Mouse (Mus musculus) neural tube, embryonic 10.5 days (tissue): Measurements from ENCODE around the gene Fbxl2.

Source experiments
- DNase-seq: peaks from one replicate; pipeline ENCODE4 v3.0.0-alpha.2; 2017; ENCODE audit warnings: low spot score; ENCODE audit errors: extremely low spot score

The Fbxl2 gene

GRCm38 (mm10) chr9:113974945-113975344 lies 71.0 kb downstream of the Fbxl2 start:
- no peak for DNase-seq

- DNase-seq, result no peak
Measured at GRCm38 (mm10) chr9:113973857-113974256, 72.1 kb downstream of the Fbxl2 start.

GRCm38 (mm10) chr9:113971615-113972014 lies 74.4 kb downstream of the Fbxl2 start:
- DNase-seq, result no peak

GRCm38 (mm10) chr9:113970041-113970440 lies 76.0 kb downstream of the Fbxl2 start:
- DNase-seq, result no peak

- DNase-seq, result no peak
Measured at GRCm38 (mm10) chr9:113969399-113969798, 76.6 kb downstream of the Fbxl2 start.

- DNase-seq, result no peak
Measured at GRCm38 (mm10) chr9:113968967-113969366, 77.0 kb downstream of the Fbxl2 start.

- no peak for DNase-seq
Measured at GRCm38 (mm10) chr9:113966838-113967237, 79.2 kb downstream of the Fbxl2 start.

- DNase-seq, result no peak
Measured at GRCm38 (mm10) chr9:113964415-113964814, 81.6 kb downstream of the Fbxl2 start.

DNA sequence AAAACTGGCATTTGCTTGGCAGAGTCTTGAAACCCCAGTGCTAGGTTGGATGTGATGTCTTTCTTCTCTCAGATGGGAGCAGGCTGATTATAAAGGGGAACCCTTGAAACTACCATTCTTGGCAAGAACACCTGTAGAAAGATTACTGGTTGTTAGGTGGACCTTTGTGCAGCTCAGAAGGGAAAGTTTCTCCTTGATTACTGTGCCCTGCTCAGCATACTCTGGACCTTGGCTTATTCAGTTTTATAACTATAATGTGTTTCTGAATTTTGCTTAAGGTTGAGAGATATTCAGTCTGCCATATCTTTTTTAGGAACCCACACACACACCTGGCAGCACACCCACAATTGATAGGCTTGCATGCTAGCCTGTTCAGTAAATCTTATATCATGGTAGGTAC lies 82.3 kb downstream of the Fbxl2 start:
- no peak for DNase-seq

GRCm38 (mm10) chr9:113957777-113958176 lies 88.2 kb downstream of the Fbxl2 start:
- no peak for DNase-seq

- no peak for DNase-seq
Measured at GRCm38 (mm10) chr9:113947216-113947615, 98.8 kb downstream of the Fbxl2 start.

GRCm38 (mm10) chr9:113943372-113943771 lies 102.6 kb downstream of the Fbxl2 start:
- DNase-seq, result no peak

GRCm38 (mm10) chr9:113941103-113941805 lies 104.7 kb downstream of the Fbxl2 start:
- DNase-seq, result no peak

- no peak for DNase-seq
Measured at GRCm38 (mm10) chr9:113939063-113939850, 106.7 kb downstream of the Fbxl2 start.

DNA sequence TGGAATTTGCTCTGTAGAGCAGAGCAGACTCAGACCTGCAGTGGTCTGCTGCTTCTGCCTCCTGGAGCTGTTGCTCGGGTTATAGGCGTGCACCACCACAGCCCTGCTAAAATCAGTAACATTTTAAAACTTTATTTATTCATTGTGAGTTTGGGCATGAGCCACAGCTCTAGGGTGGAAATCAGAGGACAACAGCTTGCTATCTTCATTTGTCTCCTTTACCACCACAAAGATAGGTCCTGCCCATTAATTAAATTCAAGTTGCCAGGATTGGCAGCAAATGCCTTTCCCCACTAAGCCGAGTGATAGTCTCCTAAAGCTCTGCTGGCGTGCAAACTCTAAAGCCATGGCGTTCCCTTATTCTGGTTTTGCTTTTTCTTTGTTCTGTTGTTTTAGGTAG lies 110.4 kb downstream of the Fbxl2 start:
- DNase-seq, result no peak

DNA sequence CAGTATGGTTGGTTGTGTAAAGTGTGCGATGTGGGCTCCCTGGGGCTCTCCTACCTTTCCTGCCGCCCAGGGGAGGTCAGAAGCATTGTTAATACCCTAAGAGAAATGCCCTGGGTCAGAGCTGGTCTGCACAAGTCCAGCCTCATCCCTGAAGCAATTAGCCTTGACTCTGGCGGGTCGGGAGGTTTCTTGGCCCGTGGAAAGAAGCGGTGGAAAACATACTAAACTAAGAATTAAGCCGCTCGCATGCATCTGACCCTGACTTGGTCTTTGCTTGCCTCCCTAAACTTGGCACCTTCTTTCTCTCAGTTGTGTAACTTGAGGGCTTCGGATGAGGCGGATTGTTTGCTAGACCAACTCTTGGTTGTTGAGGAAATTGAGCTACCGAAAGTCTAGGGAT lies 113.5 kb downstream of the Fbxl2 start:
- DNase-seq, result peak; percentile 25

DNA sequence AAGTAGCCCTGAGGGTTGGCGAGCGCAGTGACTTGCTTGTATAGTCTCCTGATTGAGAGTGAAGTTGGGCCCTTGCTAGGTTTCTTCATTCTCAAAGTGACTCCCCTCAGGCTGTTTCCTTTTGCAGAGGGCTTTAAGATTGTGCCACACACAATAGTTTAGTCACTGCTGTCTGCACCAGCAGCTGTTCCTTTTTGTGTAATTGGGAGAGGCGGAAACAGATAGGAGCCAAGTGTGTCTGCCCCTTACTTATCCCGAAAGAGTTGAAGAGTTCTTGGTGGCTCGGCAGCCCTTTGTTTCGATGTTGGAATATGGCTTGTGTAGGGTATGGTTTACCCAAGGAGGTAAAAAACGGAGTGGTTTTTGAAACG lies 113.9 kb downstream of the Fbxl2 start:
- DNase-seq, result no peak

- peak; percentile 70 for DNase-seq
Measured at GRCm38 (mm10) chr9:113931375-113932099, 114.5 kb downstream of the Fbxl2 start.

- peak; percentile 92 for DNase-seq
Measured at GRCm38 (mm10) chr9:113930534-113931374, 115.2 kb downstream of the Fbxl2 start, which contains the start of gene Ubp1. Gene Ubp1, plus strand, starts transcription at chr9:113930934.

DNA sequence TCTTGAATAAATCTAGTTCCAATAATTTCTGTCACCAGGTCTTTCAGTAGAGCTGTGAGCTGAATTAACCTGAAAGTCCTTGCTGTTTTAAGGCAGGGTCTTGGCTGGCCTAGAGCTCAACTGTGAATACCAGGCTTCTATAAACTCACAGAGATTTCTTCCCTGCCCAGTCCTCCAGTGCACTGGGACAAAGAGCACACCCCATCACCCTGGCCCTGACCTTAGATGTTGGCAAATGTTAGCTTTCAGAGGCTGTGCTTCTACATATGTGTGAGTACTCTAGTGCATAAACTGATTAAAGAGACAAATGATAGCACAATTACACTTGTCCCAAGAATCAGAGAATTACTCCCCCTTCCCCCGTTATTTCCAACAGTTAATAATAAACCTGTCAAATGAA lies 116.3 kb downstream of the Fbxl2 start:
- no peak for DNase-seq

DNA sequence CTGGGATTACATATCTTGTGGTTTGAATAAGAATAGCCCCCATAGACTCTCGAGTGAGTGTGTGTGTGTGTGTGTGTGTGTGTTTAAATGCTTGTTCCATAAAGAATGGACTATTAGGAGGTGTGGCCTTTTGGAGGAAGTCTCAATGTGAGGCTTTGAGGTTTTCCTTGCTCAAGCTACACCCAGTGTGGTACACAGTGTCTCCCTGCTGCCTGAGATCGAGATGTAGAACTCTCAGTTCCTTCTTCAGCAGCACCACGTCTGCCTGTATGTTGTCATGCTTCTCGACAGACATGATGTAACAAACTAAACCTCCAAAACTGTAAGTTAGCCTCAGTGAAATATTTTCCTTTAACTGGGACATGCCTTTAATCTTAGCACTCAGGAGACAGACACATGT lies 117.4 kb downstream of the Fbxl2 start:
- no peak for DNase-seq
